Mouse (Mus musculus) thymus, adult 2 months (tissue): ENCODE measurements around the gene Hspb1.

Experiments
- CTCF ChIP-seq: fragments of 200-500 bp; IDR thresholded peaks from 2 replicates; pipeline ENCODE4 v1.5.1; 2012; ENCODE audit warnings: mild to moderate bottlenecking, control low read depth, low read length, moderate library complexity, borderline replicate concordance; ENCODE audit not compliant: control insufficient read depth, poor library complexity, insufficient read depth; ENCODE audit errors: extremely low read depth
- POLR2A ChIP-seq: fragments of 200-500 bp; IDR thresholded peaks from 2 replicates; pipeline ENCODE4 v1.6.1; 2012; ENCODE audit warnings: mild to moderate bottlenecking, low read length, control low read depth, moderate library complexity; ENCODE audit not compliant: control insufficient read depth, poor library complexity, insufficient read depth; ENCODE audit errors: extremely low read depth

DNA sequence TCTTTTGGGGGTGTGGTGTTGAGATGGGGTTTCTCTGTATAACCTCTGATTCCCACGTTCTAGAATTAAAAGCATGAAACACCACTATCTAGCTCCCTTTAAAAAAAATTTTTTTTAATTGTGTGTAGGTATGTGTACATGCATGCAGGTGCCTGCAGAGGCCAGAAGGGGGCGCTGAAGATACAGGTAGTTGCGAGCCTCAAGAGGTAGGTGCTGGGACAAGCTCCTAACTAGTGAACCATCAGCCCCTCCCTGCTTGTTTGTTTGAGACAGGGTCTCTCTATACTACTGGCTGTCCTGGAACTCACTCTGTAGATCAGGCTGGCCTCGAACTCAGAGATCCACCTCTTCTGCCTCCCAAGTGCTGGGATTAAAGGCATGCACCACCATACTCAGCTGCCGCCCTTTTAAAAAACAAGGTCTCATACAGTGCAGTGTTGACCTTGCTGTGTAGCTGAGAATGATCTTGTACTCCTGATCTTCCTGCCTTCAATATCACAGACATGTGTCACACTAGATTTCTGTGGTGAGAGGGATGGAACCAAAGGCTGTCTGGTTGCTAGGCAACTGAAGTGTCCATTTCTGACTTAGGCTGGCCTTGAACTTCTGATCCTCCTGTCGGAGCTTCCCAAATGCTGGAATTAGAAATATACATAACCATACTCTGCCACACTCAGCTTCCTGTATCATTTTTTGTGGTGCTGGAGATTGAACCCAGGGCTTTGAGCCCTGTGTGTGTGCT is 13.8 kb downstream of the Hspb1 start:
- TF ChIP-seq POLR2A (no peak), CTCF (no peak)
